Mouse (Mus musculus) brain, embryonic 14.5 days (tissue): ENCODE data around the gene N4bp2.

Experiments
- CTCF ChIP-seq: fragments of 200-500 bp; IDR thresholded peaks from 2 replicates; pipeline ENCODE4 v1.5.1; 2012; ENCODE audit warnings: inconsistent platforms, mild to moderate bottlenecking, moderate library complexity, borderline replicate concordance; ENCODE audit not compliant: insufficient read depth, insufficient read length; ENCODE audit errors: extremely low read depth
- POLR2A ChIP-seq: fragments of 200-500 bp; IDR thresholded peaks from 2 replicates; pipeline ENCODE4 v1.6.1; 2012; ENCODE audit warnings: mild to moderate bottlenecking, inconsistent platforms, borderline replicate concordance; ENCODE audit not compliant: poor library complexity, insufficient read depth, insufficient read length, severe bottlenecking; ENCODE audit errors: extremely low read depth

GRCm38 (mm10) chr5:65828261-65828660 is 64.9 kb downstream of the N4bp2 start:
- no peak for TF ChIP-seq CTCF
- TF ChIP-seq POLR2A = no peak
